Mouse (Mus musculus) hindbrain, embryonic 16.5 days (tissue): ENCODE results near the gene Pde6g. TPM values are rescaled to one million over a fixed set of nuclear protein-coding genes. Genes with fewer than 3 reads are reported as not detected.

Experiments
- ATAC-seq: fragments of 200-750 bp; cut with Nextera tagmentation; 2 replicates; pipeline ENCODE4 v1.8.0; 2017; ENCODE audit warnings: moderate TSS enrichment, moderate library complexity
- H3K27ac ChIP-seq: fragments of 300-500 bp; sonication (generic); 2 replicates; pipeline ENCODE4 v1.5.1; 2014; ENCODE audit warnings: low read depth, mild to moderate bottlenecking, control low read depth, low read length, moderate library complexity
- H3K27me3 ChIP-seq: fragments of 300-500 bp; sonication (generic); replicated peaks from 2 replicates; pipeline ENCODE4 v1.6.1; 2014; ENCODE audit warnings: low read length; ENCODE audit not compliant: control insufficient read depth, insufficient read depth
- H3K36me3 ChIP-seq: fragments of 300-500 bp; sonication (generic); 2 replicates; pipeline ENCODE4 v1.6.1; 2014; ENCODE audit warnings: mild to moderate bottlenecking, low read length, moderate library complexity, mixed read lengths; ENCODE audit not compliant: control insufficient read depth, insufficient read depth
- H3K4me1 ChIP-seq: fragments of 300-500 bp; sonication (generic); 2 replicates; pipeline ENCODE4 v1.6.1; 2014; ENCODE audit warnings: low read depth, low read length; ENCODE audit not compliant: control insufficient read depth, insufficient read depth
- H3K4me2 ChIP-seq: fragments of 300-500 bp; sonication (generic); 2 replicates; pipeline ENCODE4 v1.6.1; 2014; ENCODE audit warnings: mild to moderate bottlenecking, low read length, control low read depth, moderate library complexity
- H3K4me3 ChIP-seq: fragments of 300-500 bp; sonication (generic); 2 replicates; pipeline ENCODE4 v1.5.1; 2014; ENCODE audit warnings: mild to moderate bottlenecking, low read length, control low read depth, moderate library complexity
- H3K9ac ChIP-seq: fragments of 300-500 bp; sonication (generic); 2 replicates; pipeline ENCODE4 v1.6.1; 2014; ENCODE audit warnings: low read depth, mild to moderate bottlenecking, control low read depth, low read length, moderate library complexity
- H3K9me3 ChIP-seq: fragments of 300-500 bp; sonication (generic); 2 replicates; pipeline ENCODE4 v1.6.1; 2014; ENCODE audit warnings: mild to moderate bottlenecking, low read length, moderate library complexity; ENCODE audit not compliant: control insufficient read depth
- WGBS: fragments of 180-500 bp; shearing (Covaris S2); extraction: QIAGEN DNeasy Blood & Tissue Kit; methylation state at CpG from one replicate; pipeline ENCODE4 v1.1.7; 2014; 5-methylcytosine and 5-hydroxymethylcytosine counted together
- polyA plus RNA-seq: library from polyadenylated mRNA; unstranded; fragments of >200 nt; fragmentation: Nextera tagmentation; extraction: Ambion mirVana; gene quantifications from 2 replicates; pipeline ENCODE4 v1.2.1, GENCODE M21; 2015

Gene Pde6g
- polyA plus RNA-seq, 1 experiment from 2014 or later: 0.30 TPM

- WGBS: 91% methylated on average over 3 of the region's 3 CpGs
- no peak for ATAC-seq
- H3K36me3 ChIP-seq: no peaks in the 10 kb centered on the region
- no peak overlapping the region for H3K4me2 ChIP-seq
- no peak overlapping the region for H3K4me3 ChIP-seq
- no peaks in the 10 kb centered on the region for H3K9me3 ChIP-seq
- no peaks in the 10 kb centered on the region for H3K27me3 ChIP-seq
- H3K9ac ChIP-seq: no peak overlapping the region
- no peaks in the 10 kb centered on the region for H3K4me1 ChIP-seq
- no peak overlapping the region for H3K27ac ChIP-seq
Observed at GRCm38 (mm10) chr11:120442765-120443280, 10.5 kb downstream of the Pde6g start.

GRCm38 (mm10) chr11:120442344-120442743 lies 11.0 kb downstream of the Pde6g start, which contains the start of gene Tspan10:
Gene Tspan10, plus strand, starts transcription at chr11:120442644.
- ATAC-seq: no peak
- no peak within 1 kb of the TSS for H3K27ac ChIP-seq
- no peak within 1 kb of the TSS for H3K4me2 ChIP-seq
- H3K4me3 ChIP-seq: no peak within 1 kb of the TSS
- no peaks in the 10 kb centered on the region for H3K4me1 ChIP-seq
- H3K9ac ChIP-seq: no peak within 1 kb of the TSS
- no peaks in the 10 kb centered on the region for H3K27me3 ChIP-seq
- WGBS: 86% methylated on average over 3 of the region's 3 CpGs
- H3K36me3 ChIP-seq: no peaks in the 10 kb centered on the region
- H3K9me3 ChIP-seq: no peaks in the 10 kb centered on the region

- peak overlapping the region; percentile 97 for H3K9ac ChIP-seq
- peaks cover 12% of the 10 kb centered on the region for H3K4me1 ChIP-seq
- peaks cover under 1% of the 10 kb centered on the region; the same call in 1 of the 2 replicates for H3K36me3 ChIP-seq
- ATAC-seq: no peak
- H3K9me3 ChIP-seq: no peaks in the 10 kb centered on the region
- 30% methylated on average over 12 of the region's 12 CpGs for WGBS
- peak overlapping the region; percentile 92 for H3K4me2 ChIP-seq
- no peaks in the 10 kb centered on the region for H3K27me3 ChIP-seq
- peak overlapping the region; percentile 94 for H3K4me3 ChIP-seq
- H3K27ac ChIP-seq: peak overlapping the region; percentile 85; the same call in 1 of the 2 replicates
Observed at GRCm38 (mm10) chr11:120437857-120438385, 15.4 kb downstream of the Pde6g start.

- Histone ChIP-seq H3K36me3 (peaks cover 7% of the 10 kb centered on the region; the same call in 1 of the 2 replicates), H3K9me3 (no peaks in the 10 kb centered on the region), H3K4me2 (peak within 1 kb of the TSS; percentile 92), H3K27me3 (no peaks in the 10 kb centered on the region), H3K4me3 (peak within 1 kb of the TSS; percentile 94), H3K27ac (peak within 1 kb of the TSS; percentile 85), H3K4me1 (peaks cover 12% of the 10 kb centered on the region), H3K9ac (peak within 1 kb of the TSS; percentile 97)
- under 1% methylated on average over 58 of the region's 77 CpGs for WGBS
- ATAC-seq: peak; percentile 90
Observed at GRCm38 (mm10) chr11:120437152-120437856, 16.0 kb downstream of the Pde6g start, which contains the start of gene Nploc4. Gene Nploc4, minus strand, starts transcription at chr11:120437708.

- no peak for ATAC-seq
- H3K4me2 ChIP-seq: no peak overlapping the region
- H3K9ac ChIP-seq: no peak overlapping the region
- no peaks in the 10 kb centered on the region for H3K27me3 ChIP-seq
- H3K4me1 ChIP-seq: no peaks in the 10 kb centered on the region
- WGBS: 96% methylated on average over 3 of the region's 3 CpGs
- H3K4me3 ChIP-seq: no peak overlapping the region
- H3K9me3 ChIP-seq: no peaks in the 10 kb centered on the region
- no peak overlapping the region for H3K27ac ChIP-seq
- H3K36me3 ChIP-seq: peaks cover 23% of the 10 kb centered on the region
Observed at GRCm38 (mm10) chr11:120426727-120427126, 26.6 kb downstream of the Pde6g start.

GRCm38 (mm10) chr11:120423569-120424295 lies 29.6 kb downstream of the Pde6g start:
- no peaks in the 10 kb centered on the region for H3K4me1 ChIP-seq
- H3K9me3 ChIP-seq: no peaks in the 10 kb centered on the region
- 72% methylated on average over 9 of the region's 9 CpGs for WGBS
- no peaks in the 10 kb centered on the region for H3K27me3 ChIP-seq
- H3K4me3 ChIP-seq: no peak overlapping the region
- no peak overlapping the region for H3K9ac ChIP-seq
- peaks cover 27% of the 10 kb centered on the region for H3K36me3 ChIP-seq
- H3K4me2 ChIP-seq: no peak overlapping the region
- no peak overlapping the region for H3K27ac ChIP-seq
- no peak for ATAC-seq

- Histone ChIP-seq H3K36me3 (peaks cover 24% of the 10 kb centered on the region), H3K4me3 (no peak overlapping the region), H3K27ac (no peak overlapping the region), H3K4me1 (no peaks in the 10 kb centered on the region), H3K27me3 (no peaks in the 10 kb centered on the region), H3K9ac (no peak overlapping the region), H3K9me3 (no peaks in the 10 kb centered on the region), H3K4me2 (no peak overlapping the region)
- 87% methylated on average over 13 of the region's 13 CpGs for WGBS
- ATAC-seq: no peak
Observed at GRCm38 (mm10) chr11:120422651-120423568, 30.4 kb downstream of the Pde6g start.

- no peak for ATAC-seq
Observed at GRCm38 (mm10) chr11:120418592-120418991, 34.7 kb downstream of the Pde6g start.

More at GRCm38 (mm10) chr11:120418592-120418991, 34.7 kb downstream of the Pde6g start:
- Histone ChIP-seq H3K36me3 (peaks cover 33% of the 10 kb centered on the region), H3K27ac (no peak overlapping the region), H3K4me3 (no peak overlapping the region), H3K4me2 (no peak overlapping the region), H3K4me1 (no peaks in the 10 kb centered on the region), H3K9me3 (no peaks in the 10 kb centered on the region), H3K9ac (no peak overlapping the region), H3K27me3 (no peaks in the 10 kb centered on the region)
- 88% methylated on average over 1 of the region's 1 CpGs for WGBS
